Mouse (Mus musculus) testis, adult 2 months (tissue): ENCODE measurements around the gene Cd4.

Experiments
- CTCF ChIP-seq: fragments of 200-500 bp; IDR thresholded peaks from 2 replicates; pipeline ENCODE4 v1.5.1; 2012; ENCODE audit warnings: low read depth, mild to moderate bottlenecking, inconsistent platforms, low read length, moderate library complexity; ENCODE audit not compliant: control insufficient read depth, insufficient read depth, insufficient replicate concordance
- POLR2A ChIP-seq: fragments of 200-500 bp; IDR thresholded peaks from 2 replicates; pipeline ENCODE4 v1.6.1; 2012; ENCODE audit warnings: low read depth, mild to moderate bottlenecking, inconsistent platforms, low read length, moderate library complexity; ENCODE audit not compliant: control insufficient read depth

GRCm38 (mm10) chr6:124900801-124901480, 12.9 kb upstream of the Cd4 start:
- TF ChIP-seq POLR2A: no peak
- TF ChIP-seq CTCF: no peak
